Mouse (Mus musculus): ENCODE results near the gene Gipc3. TPM values are rescaled to one million over a fixed set of nuclear protein-coding genes. Genes with fewer than 3 reads are reported as not detected.
A peak's percentile ranks its signal among the peaks of the same experiment; 100 is the strongest.

Gipc3 gene
- total RNA-seq, 2 experiments from 2014 or later, result not detected

DNA sequence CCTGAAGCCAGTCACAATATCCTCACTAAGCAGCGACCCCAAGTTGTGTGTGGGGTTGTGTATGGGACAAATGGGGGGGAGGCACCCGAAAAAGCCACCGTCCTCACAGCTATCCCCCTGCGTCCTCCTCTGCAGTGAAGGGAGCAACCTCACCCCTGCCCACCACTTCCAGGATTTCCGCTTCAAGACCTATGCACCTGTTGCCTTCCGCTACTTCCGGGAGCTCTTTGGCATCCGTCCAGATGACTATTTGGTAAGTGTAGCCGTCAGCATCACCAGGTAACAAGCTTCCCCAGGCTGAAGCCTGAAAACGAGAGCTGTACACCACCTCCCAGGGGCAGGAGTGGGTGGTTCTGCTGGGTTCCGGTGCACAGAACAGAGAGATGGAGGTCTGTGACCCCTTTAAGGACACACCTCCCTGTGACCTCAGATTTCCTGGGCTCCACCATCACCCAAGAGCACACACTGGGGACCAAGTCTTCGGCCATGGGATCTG is 36.8 kb downstream of the Gipc3 start:
- ATAC-seq (replicated peaks; ENCODE audit: low FRiP score, poor library complexity, severe bottlenecking), result no peak

DNA sequence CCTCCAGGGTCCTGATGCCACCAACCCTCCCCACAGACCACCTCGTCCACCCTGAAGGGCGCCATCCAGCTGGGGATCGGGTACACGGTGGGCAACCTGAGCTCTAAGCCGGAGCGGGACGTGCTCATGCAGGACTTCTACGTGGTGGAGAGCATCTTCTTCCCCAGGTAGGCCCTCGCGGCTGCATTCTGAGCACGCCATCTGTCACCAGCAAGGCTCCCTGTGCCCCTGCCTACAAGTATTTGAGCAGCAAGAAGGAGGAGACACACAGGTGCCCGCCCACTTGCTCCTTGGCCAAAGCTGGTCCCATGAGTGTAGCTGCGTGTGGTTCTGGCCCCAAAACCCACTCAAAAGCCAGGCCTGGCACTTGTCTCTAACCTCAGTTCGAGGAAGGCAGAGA is 37.4 kb downstream of the Gipc3 start:
- no peak for ATAC-seq (replicated peaks; ENCODE audit: low FRiP score, poor library complexity, severe bottlenecking)

DNA sequence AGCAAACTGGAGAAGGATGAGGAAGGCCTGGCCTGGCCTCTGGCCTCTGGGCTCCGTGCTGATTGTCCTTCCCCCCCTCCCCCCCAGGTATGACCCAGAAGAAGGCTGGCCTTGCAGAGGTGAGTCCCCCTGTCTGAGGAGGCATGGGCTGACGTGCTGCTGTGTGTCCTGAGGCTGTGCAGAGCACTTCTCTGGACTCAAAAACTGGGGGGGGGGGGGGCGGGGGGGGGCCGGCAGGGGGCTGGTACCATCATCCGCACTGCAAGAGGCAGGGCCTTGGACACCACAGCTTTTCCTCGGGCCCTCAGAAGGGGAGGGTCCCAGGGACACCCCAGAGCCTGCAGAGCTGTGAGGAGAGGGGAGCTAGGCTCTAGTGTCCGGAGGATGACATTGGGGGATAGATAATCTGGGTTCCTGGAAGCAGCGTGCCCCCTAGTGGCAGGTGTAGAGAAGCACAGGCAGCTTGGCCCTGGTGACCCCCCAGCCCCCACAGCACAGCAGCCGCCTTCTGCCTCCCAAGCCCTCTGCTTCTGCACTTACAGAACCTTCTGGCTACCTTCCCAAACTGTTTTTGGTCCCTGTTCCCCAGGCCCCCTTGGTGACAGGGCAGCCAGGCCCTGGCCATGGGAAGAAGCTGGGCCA is 38.3 kb downstream of the Gipc3 start:
- ATAC-seq (replicated peaks; ENCODE audit: low FRiP score, poor library complexity, severe bottlenecking), result peak; percentile 65

DNA sequence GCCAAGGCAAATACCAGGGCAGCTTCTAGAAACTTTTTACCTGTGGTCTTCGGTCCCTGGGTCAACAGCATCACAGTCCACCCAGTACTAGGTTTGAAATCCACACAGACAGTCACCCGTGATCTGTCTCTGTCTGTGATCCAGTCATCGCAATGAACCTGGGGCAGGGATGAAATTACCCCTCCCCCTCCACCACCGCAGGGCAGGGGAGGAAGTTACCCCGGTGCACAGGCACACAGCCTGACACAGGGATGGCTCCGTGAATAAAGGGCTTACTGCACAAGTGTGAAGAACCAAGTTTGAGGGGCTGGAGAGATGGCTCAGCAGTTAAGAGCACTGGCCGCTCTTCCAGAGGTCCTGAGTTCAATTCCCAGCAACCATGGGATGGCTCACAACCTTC is 39.3 kb downstream of the Gipc3 start:
- no peak for ATAC-seq (replicated peaks; ENCODE audit: low FRiP score, poor library complexity, severe bottlenecking)

DNA sequence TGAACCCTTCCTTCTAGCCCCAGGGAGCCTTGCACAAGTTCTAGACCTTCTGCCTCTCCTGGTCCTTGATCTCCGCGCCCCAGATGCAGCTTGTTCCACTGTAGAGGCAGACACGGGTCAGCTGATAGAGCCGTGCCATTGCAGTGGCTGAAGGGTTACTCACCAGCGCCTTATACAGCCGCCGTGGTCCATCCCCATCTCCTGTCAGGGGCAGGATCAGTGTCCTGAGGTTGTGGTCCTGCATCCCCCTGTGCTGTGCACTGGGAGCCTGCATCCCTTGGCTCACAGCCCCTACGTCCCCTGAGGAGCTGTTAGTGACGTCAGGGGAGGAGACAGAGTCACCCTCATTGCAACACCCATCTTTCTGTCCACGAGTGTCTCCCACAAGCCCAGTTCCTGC is 39.8 kb downstream of the Gipc3 start:
- ATAC-seq (replicated peaks; ENCODE audit: low FRiP score, poor library complexity, severe bottlenecking), result no peak

DNA sequence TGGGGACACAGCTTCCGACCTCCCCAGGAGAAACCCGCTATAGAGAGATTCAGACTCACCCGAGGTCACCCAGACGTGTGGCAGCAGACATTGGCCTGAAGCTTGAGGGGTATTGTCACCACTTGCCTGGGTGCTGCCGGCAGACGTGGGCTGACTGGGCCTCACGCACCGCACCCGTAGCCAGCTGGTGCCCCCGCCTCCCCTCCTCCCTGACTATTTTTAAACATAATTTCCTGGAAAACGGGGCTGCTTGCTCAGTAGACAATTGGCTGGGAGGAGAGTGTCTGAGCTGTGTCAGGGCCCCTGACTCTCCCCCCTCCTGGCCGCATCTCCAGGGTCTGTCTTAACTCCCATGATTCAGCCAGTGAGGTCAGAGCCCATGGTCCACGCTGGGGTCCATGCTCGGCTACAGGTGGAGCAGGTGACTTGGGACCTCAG is 40.3 kb downstream of the Gipc3 start:
- no peak for ATAC-seq (replicated peaks; ENCODE audit: low FRiP score, poor library complexity, severe bottlenecking)

DNA sequence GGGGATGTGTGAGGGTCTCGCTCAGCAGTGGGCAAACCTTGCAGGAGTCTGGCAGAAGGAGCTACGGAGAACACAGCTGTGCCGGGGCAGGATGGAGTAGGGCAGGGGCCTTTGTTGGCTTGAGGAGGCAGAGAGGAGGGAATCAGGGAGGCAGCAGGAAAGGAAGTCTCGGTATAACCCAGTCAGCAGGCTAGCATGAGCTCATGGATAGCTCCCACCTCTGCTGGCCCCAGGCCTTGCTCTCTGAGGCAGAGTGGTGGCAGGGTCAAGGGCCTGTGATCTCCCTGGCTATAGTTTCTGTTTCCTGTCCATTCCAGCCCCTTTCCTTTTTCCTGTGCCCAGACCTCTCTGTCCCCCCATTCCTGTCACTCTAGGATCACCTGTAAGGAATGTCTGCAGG is 40.8 kb downstream of the Gipc3 start:
- ATAC-seq (replicated peaks; ENCODE audit: low FRiP score, poor library complexity, severe bottlenecking), result no peak

DNA sequence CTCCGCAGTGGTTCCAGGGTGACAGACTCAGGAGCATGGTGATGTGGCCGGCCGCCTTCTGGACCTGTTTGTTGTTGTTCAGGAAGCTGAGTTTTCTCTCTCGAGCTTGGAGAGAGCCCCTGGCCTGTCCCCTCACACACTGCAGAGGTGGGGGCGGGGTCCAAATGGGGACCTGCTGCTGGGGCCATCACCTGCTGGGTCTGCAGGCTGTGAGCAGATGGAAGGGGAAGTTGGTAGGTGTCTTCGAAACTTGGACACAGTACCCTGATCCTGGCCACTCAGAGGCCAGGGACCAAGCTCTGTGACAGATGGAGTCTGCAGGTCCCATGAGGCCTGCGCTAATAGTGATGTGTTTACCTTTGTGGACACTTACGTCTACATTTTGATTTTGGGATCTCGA is 41.7 kb downstream of the Gipc3 start:
- ATAC-seq (replicated peaks; ENCODE audit: low FRiP score, poor library complexity, severe bottlenecking), result no peak

DNA sequence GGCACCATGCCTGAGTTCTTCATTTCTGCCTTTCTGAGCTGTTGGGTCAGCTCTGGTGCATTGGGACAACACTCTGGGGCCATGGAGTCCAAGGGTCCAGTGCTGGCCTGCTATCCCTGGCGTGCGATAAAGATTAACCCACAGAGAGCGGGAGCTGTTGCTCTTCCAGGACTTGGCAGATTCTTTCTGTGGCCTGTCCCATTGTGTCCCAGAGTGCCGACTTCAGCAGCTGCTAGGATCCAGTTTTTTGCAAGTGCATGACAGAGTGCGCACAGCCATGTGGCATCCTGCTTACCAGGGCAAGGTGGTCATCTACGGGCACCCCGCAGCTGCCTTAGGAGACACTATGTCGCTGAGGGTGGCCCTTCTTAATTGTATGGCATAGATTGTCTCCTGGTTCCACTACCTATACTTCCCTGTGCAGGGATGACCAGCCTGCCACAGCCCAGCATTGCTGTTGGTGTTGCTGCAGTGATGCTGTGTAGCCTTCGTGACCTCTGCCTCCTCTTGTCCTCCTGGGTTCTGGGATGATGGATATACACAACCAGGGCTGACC is 42.6 kb downstream of the Gipc3 start:
- no peak for ATAC-seq (replicated peaks; ENCODE audit: low FRiP score, poor library complexity, severe bottlenecking)

DNA sequence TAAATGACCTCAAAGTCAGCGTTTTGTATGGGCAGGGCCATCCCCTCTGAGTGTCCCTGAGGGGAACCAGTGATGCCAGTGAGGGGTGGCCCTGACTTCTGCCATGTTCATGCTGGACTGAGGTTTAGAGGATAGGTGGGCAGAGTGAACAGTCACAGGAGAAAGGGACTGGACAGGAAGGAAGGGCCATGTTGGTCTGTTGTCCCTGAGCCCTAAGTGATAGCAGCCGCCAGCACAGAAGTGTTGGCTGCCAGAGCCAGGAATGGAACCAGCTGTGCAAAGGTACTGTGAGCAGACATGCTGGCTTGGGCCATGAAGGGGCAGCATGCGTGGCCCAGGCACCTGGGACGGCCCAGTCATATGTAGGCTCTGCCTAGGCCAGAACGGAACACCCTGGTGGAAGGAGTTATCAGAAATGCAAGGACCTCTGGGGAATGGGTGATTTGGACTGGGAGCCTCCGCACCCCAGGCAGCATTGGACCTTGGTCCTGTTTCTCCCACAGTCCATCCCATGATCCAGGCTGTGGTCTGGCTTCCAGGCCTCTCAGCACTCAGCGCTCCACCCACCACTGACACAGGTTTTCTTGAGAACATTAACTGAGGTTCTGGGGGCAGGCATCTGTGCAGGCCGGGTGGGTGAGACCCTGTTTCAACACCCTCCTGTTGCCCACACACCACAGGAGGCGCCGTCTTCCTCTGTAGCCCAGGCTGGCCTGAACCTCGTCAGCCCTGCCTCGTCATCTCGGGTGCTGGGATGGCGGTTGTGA is 43.3 kb downstream of the Gipc3 start:
- ATAC-seq (replicated peaks; ENCODE audit: low FRiP score, poor library complexity, severe bottlenecking), result no peak

DNA sequence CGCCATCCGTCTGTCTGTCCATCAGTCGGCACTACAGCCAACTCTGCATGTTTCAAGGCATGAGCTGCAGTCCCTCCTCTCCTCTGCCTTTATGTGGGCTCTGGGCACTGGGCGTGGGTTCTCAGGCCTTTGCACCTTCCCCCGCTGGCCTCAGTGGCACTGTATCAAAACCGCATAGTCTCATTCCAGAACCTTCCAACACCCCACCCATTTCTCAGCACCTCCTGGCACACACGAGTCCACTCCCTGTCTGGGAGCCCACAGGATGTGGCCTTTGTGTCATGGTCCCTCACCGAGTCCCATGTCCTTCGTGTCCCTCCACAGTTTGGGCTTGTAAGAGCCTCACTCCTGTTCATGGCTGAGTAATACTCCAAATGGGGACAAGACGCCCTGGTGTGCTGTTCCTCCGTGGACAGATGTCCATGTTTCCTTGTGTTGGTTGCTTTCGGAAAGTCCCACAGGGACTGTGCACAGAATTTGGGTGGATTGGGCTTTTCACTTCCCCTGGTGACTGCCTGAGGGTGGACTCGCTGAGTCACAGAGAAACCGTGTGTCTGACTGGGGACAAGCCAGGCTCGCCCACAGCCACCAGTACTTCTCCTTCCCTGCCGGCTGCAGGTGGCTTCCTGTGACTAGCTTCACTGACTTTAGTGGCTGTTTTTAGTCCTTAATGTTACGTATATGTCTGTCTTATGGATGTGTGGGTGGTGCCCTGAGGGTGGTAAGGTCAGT is 44.5 kb downstream of the Gipc3 start:
- no peak for ATAC-seq (replicated peaks; ENCODE audit: low FRiP score, poor library complexity, severe bottlenecking)

DNA sequence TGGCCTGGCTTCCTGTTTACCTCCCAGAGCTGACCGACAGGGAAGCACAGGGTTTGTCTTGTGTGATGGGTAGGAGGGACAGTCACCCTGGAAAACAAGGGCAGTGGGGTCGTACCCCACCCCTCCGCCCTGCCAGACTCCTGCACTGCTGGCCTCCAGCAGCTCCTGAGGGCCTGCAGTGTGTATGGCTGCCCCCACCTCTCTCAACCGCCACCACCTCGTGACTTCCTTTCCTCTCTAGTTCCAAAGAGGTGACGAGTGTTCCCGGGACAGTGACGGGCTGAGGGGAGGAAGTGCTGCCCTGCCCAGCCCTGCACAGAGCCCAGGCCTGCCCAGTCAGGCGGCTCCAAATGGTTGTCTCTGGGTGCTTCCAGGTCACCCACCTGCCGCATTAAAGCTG is 45.2 kb downstream of the Gipc3 start:
- ATAC-seq (replicated peaks; ENCODE audit: low FRiP score, poor library complexity, severe bottlenecking), result no peak

DNA sequence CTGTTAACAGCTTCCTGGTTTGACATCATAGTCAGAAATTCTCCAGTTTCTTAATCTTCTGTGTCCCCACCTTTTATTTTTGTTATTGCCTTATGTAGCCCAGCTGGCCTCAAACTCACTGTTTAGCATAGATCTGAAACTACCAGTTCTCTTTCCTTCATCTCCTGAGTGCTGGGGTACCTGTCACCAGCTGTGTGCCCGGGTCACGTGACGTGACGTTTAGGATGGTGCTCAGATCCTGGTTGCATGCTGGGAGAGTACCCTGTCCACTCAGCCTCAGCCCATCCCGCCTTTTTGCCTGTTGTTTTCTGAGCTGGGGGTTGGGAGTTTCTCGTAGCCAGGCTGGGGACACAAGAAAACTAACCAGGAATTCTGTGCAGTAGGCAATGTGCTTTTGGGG is 45.8 kb downstream of the Gipc3 start:
- no peak for ATAC-seq (replicated peaks; ENCODE audit: low FRiP score, poor library complexity, severe bottlenecking)

DNA sequence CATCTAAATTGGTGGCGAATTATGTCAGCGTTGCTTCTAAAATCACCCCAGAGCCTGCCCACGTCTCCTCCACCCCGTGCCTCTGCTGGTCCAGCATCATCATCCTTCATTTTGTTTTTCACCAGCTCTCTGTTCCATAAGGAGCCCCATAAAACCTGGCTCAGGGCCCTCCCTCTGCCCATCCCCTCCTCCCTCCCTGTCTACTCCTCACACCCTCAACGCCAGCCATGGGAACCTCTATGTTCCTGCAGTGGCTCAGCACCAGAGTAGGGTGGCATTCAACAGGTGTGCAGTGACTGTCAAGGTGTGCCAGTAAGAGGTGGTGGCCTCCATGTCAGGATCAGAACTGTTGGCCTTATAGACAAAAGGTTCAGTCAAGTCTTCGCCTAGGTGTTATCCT is 47.9 kb downstream of the Gipc3 start:
- no peak for ATAC-seq (replicated peaks; ENCODE audit: low FRiP score, poor library complexity, severe bottlenecking)

DNA sequence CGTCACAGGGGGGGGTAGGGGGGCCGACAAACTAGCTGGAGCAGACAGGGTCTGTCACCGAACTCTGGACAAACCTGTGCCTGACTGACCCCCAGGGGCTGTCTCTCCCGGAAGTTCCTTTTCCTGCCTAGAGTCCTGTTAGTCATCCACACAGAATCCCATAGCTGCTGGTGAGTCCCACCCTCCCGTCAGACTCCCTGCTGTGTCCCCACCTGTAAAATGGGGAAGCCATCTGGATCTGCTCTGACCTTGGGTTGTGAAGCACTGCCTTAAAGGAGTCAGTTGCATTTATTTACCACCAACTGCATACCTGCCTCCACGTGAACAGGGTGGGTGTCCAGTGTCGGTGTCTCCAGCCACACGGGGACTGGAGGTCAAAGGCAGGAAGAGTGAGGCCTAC is 48.6 kb downstream of the Gipc3 start:
- ATAC-seq (replicated peaks; ENCODE audit: low FRiP score, poor library complexity, severe bottlenecking), result no peak

DNA sequence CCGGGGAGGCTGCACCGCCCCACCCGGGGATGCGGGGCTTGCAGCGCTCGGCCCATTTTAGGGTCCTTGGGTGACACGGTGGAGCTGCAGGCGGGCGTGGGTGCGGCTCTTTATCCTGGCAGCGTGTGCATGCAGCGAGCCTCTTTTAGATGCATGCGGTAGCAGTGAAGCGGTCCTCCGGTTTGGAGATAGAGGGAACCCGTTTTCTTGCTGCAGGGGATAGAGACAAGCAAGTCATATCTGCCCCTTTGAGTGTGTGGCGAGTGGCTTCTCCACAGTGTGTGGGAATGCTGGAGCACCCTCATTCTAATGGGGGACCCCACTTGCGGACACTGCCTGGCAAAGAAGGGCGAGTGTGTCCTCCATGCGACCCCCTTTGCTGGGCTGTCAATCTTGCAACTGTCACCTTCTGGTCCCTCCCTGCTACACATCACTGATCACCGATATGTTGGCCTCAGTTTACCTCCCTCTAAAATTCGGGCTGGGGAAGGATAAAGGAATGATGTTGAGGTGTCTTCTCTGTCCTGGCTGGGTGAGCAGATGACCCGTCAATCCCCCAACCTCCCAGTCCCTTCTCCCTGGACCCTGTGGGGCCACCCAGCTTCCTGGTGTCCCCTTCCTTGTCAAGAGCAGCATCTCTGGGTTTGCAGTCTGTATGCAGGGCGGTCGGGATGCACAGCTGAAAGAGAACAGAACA is 49.6 kb downstream of the Gipc3 start:
- ATAC-seq (replicated peaks; ENCODE audit: low FRiP score, poor library complexity, severe bottlenecking), result no peak

DNA sequence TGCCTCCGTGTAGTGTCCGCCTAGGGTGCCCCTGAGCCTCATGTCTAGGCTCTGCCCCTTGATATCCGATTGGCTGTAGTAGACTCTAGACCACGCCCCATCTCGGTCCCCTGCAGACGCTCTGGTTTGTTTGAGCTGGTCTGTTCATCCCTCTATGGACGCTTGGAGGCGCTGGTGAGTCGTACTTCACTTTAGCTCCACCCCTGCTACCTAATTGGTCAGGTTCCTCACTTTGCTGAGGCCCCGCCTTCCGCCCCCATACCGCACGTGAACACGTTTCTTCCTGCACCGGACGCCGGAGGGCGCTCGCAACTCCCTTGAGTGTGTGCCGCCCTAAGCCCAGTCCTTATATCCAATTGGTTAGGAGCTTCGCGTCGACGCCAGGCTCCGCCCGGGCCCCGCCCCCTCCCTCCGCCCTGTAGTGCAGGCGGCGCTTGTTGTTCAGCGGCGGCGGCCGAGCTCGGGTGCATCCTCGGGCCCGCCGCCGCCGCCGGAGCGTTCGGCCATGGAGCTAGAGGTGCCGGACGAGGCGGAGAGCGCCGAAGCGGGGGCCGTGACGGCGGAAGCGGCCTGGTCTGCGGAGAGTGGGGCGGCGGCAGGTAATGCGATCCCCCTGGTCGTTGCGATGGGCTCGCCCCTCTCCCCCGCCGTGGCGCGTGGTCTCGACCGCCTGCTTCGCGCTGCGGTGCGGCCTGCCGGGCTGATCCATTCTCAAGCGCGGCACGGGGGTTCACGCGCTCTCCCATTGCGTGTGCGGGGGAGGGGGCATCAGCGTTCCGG is 50.3 kb downstream of the Gipc3 start, which contains the start of gene Pip5k1c:
Pip5k1c (plus strand) TSS at position 410 of the 780 bp plus-strand sequence.
- ATAC-seq (replicated peaks; ENCODE audit: low FRiP score, poor library complexity, severe bottlenecking), result peak; percentile 86

DNA sequence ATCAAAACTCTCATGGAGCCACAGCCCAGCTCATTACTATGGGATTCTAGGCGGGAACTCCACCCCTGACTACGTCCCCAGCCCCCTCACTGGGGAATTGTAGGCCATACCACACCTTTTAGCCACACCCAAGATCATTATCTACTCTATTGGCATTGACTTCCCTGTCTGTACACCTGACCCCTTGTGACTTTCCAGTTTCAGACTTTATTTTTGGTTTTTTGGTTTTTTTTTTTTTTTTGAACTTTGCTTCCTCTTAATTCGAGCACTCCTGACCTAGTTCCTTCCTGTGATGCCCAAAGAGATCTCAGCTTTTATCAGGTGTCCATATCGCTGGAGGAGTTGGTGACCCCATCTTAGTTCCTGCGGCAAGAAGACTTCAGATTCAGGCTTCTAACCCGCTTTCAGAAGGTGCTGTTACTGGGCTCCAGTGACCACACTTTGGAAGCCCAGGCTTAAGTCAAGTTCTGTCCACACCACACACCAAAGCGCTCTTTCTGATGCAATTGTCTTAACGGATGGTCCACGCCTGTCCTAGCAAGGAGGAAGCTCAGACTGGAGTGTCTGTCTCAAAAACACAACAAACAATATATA is 51.5 kb downstream of the Gipc3 start, which contains the start of gene Tjp3:
Tjp3 (minus strand) TSS at position 71 of the 594 bp plus-strand sequence.
- ATAC-seq (replicated peaks; ENCODE audit: low FRiP score, poor library complexity, severe bottlenecking), result no peak
